Mouse (Mus musculus) embryonic facial prominence, embryonic 14.5 days (tissue): ENCODE results near the gene Col2a1. TPM values are rescaled to one million over a fixed set of nuclear protein-coding genes. Genes with fewer than 3 reads are reported as not detected.

ENCODE experiments used
- ATAC-seq: fragments of 200-750 bp; cut with Nextera tagmentation; 2 replicates; pipeline ENCODE4 v1.8.0; 2017; ENCODE audit warnings: low read depth, moderate number of reproducible peaks, moderate TSS enrichment
- DNase-seq: peaks from one replicate; pipeline ENCODE4 v3.0.0-alpha.2; 2015; ENCODE audit warnings: low spot score
- H3K27ac ChIP-seq: fragments of 300-500 bp; sonication (generic); replicated peaks from 2 replicates; pipeline ENCODE4 v1.5.1; 2014; ENCODE audit warnings: low read depth, mild to moderate bottlenecking, low read length, moderate library complexity
- H3K27me3 ChIP-seq: fragments of 300-500 bp; sonication (generic); replicated peaks from 2 replicates; pipeline ENCODE4 v1.6.1; 2014; ENCODE audit warnings: low read length; ENCODE audit not compliant: control insufficient read depth, insufficient read depth
- H3K36me3 ChIP-seq: fragments of 300-500 bp; sonication (generic); 2 replicates; pipeline ENCODE4 v1.6.1; 2014; ENCODE audit warnings: low read length, mixed read lengths; ENCODE audit not compliant: control insufficient read depth, insufficient read depth
- H3K4me1 ChIP-seq: fragments of 300-500 bp; sonication (generic); 2 replicates; pipeline ENCODE4 v1.6.1; 2014; ENCODE audit warnings: antibody characterized with exemption, low read length; ENCODE audit not compliant: control insufficient read depth, insufficient read depth
- H3K4me2 ChIP-seq: fragments of 300-500 bp; sonication (generic); 2 replicates; pipeline ENCODE4 v1.6.1; 2014; ENCODE audit warnings: low read depth, mild to moderate bottlenecking, low read length, moderate library complexity, mixed read lengths
- H3K4me3 ChIP-seq: fragments of 300-500 bp; sonication (generic); 2 replicates; pipeline ENCODE4 v1.5.1; 2014; ENCODE audit warnings: low read depth, mild to moderate bottlenecking, low read length
- H3K9ac ChIP-seq: fragments of 300-500 bp; sonication (generic); 2 replicates; pipeline ENCODE4 v1.6.1; 2014; ENCODE audit warnings: low read depth, mild to moderate bottlenecking, low read length, moderate library complexity, mixed read lengths
- H3K9me3 ChIP-seq: fragments of 300-500 bp; sonication (generic); 2 replicates; pipeline ENCODE4 v1.6.1; 2016; ENCODE audit warnings: low read length; ENCODE audit not compliant: control insufficient read depth
- WGBS: fragments of 180-500 bp; shearing (Covaris S2); extraction: QIAGEN DNeasy Blood & Tissue Kit; methylation state at CpG from one replicate; pipeline ENCODE4 v1.1.7; 2014; 5-methylcytosine and 5-hydroxymethylcytosine counted together
- polyA plus RNA-seq: library from polyadenylated mRNA; unstranded; fragments of >200 nt; fragmentation: Nextera tagmentation; extraction: Ambion mirVana; gene quantifications from 2 replicates; pipeline ENCODE4 v1.2.1, GENCODE M21; 2014

The Col2a1 gene
- polyA plus RNA-seq, 1 experiment from 2014 or later = 372 TPM

- H3K9me3 ChIP-seq = no peaks in the 10 kb centered on the region
- no peak overlapping the region for H3K4me3 ChIP-seq
- whole genome bisulfite sequencing = 60% methylated on average over 13 of the region's 13 CpGs
- no peak for DNase-seq
- H3K9ac ChIP-seq = no peak overlapping the region
- H3K27ac ChIP-seq = no peak overlapping the region
- no peaks in the 10 kb centered on the region for H3K36me3 ChIP-seq
- ATAC-seq = no peak
- H3K4me2 ChIP-seq = no peak overlapping the region
- no peaks in the 10 kb centered on the region for H3K4me1 ChIP-seq
- H3K27me3 ChIP-seq = no peaks in the 10 kb centered on the region
These were observed 75.2 kb downstream of the Col2a1 start for GRCm38 (mm10) chr15:97929259-97929824.

DNA sequence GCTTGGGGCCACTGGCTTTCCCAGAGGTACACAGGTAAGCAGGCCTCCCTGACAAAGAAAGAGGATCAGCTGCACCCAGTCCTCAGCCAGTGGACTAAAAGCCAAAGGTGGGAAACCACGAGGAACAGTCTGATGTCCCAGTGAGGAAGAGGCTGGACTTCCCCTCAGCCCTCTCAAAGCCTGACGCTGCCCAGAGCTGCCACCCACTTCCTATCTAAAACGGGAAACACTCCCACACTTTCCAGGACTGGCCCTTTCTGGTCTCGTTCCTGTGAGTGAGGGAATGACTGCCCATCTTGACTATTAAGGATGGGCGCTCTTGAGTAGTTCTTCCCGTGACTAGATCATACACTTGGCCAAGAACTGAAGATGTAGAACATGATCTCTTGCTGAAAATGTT is 76.7 kb downstream of the Col2a1 start:
- Histone ChIP-seq H3K4me2 (no peak overlapping the region), H3K4me1 (no peaks in the 10 kb centered on the region), H3K9ac (no peak overlapping the region), H3K27ac (no peak overlapping the region), H3K9me3 (no peaks in the 10 kb centered on the region), H3K27me3 (no peaks in the 10 kb centered on the region), H3K36me3 (no peaks in the 10 kb centered on the region), H3K4me3 (no peak overlapping the region)
- 59% methylated on average over 6 of the region's 6 CpGs for WGBS
- ATAC-seq (no peak), DNase-seq (no peak)

DNA sequence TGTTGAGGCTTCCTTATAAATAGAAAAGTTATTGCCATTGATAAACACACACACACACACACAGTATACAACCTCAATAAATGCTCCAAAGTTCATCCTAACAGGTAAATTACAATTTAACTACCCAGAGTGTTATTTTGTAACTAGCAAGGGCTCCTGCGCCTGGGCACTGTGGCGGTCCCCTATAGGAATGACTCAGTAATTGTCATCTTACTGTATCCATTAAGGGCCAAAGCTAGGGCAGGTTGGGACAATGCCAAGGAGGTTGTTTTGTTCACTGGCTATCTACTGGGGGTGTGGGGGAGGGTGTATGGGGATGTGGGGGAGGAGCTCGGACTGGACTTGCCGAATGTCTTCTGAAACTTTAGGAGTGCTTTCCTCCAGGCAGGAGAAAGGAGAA is 77.5 kb downstream of the Col2a1 start:
- WGBS = 58% methylated on average over 4 of the region's 4 CpGs

More for the DNA sequence above, 77.5 kb downstream of the Col2a1 start:
- no peak for DNase-seq
- no peaks in the 10 kb centered on the region for H3K36me3 ChIP-seq
- no peaks in the 10 kb centered on the region for H3K4me1 ChIP-seq
- ATAC-seq = no peak
- H3K9me3 ChIP-seq = no peaks in the 10 kb centered on the region
- H3K27me3 ChIP-seq = no peaks in the 10 kb centered on the region
- H3K4me2 ChIP-seq = no peak overlapping the region
- H3K9ac ChIP-seq = no peak overlapping the region
- no peak overlapping the region for H3K4me3 ChIP-seq
- no peak overlapping the region for H3K27ac ChIP-seq

Other genes with a start within 250 kb of the Col2a1 start
- 8.0 and 8.3 TPM in 2 replicates for gene Rapgef3, start 236.7 kb downstream of the Col2a1 start, polyA plus RNA-seq
- gene Slc48a1, start 226.2 kb downstream of the Col2a1 start, polyA plus RNA-seq = 37.5 and 41.9 TPM in 2 replicates
- 30.8 and 31.7 TPM in 2 replicates for gene Hdac7, start 160.2 kb downstream of the Col2a1 start, polyA plus RNA-seq
- 2.9 and 3.6 TPM in 2 replicates for gene Vdr, start 94.1 kb downstream of the Col2a1 start, polyA plus RNA-seq
- gene Tmem106c, start 40.5 kb downstream of the Col2a1 start, polyA plus RNA-seq = 47.2 and 51.6 TPM in 2 replicates
- gene Pfkm, start 87.9 kb upstream of the Col2a1 start, polyA plus RNA-seq = 62.2 and 69.6 TPM in 2 replicates
- 27.2 and 29.4 TPM in 2 replicates for gene Senp1, start 89.0 kb upstream of the Col2a1 start, polyA plus RNA-seq
- 58.4 and 62.5 TPM in 2 replicates for gene Asb8, start 160.9 kb upstream of the Col2a1 start, polyA plus RNA-seq
- 2.0 and 2.5 TPM in 2 replicates for gene Ccdc184, start 162.5 kb upstream of the Col2a1 start, polyA plus RNA-seq
- not detected in 2 replicates for gene Olfr288, start 190.8 kb upstream of the Col2a1 start, polyA plus RNA-seq
- gene Gm44579, start 216.3 kb upstream of the Col2a1 start, polyA plus RNA-seq = not detected in 2 replicates
- not detected in 2 replicates for gene Olfr287, start 216.4 kb upstream of the Col2a1 start, polyA plus RNA-seq
- not detected in 2 replicates for gene Olfr286, start 229.8 kb upstream of the Col2a1 start, polyA plus RNA-seq